8 mouse cellular contexts compared by ENCODE assay signal in genomic region chr17:33523918-33524755, GRCm38 (mm10). TPM values are rescaled to one million over a fixed set of nuclear protein-coding genes. Genes with fewer than 3 reads are reported as not detected.
A peak's percentile ranks its signal among the peaks of the same experiment; 100 is the strongest.
DNase-seq lines count a peak whose midpoint lies in the region; ATAC-seq and TF ChIP-seq lines count a peak whose summit lies in the region.

TSS of gene Adamts10 (plus strand) at chr17:33524204.

- H3K4me1 ChIP-seq in hindbrain, embryonic 15.5 days (replicated peaks), result peaks cover 32% of the 10 kb centered on the region

- H3K27me3 ChIP-seq in hindbrain, embryonic 15.5 days, result no peaks in the 10 kb centered on the region

- 0 out of 2 replicates have a peak, but pooled peaks cover 5% of the 10 kb centered on the region for H3K36me3 ChIP-seq in hindbrain, embryonic 15.5 days

- intact Hi-C loops in left cerebral cortex, adult 2 months (cut with DNase I), result no loop called here

- under 1% methylated on average over 42 of the region's 44 CpGs for WGBS in hindbrain, embryonic 15.5 days

- peak; percentile 79 for ATAC-seq in hindbrain, embryonic 15.5 days (ENCODE audit: low FRiP score, low read depth)
- peak; percentile 95 for ATAC-seq in megakaryocyte, adult 5-6 weeks (ENCODE audit: poor library complexity, severe bottlenecking)

- peak within 1 kb of the TSS; percentile 84 for H3K27ac ChIP-seq in hindbrain, embryonic 15.5 days (replicated peaks)
- peak within 1 kb of the TSS; percentile 53 for H3K27ac ChIP-seq in left cerebral cortex, adult 2 months

- peak; percentile 84 for DNase-seq in NIH3T3 (ENCODE audit: low read depth)
- DNase-seq in cerebellum, postnatal 14 days, result peak; percentile 82 to 83
- DNase-seq in gastrocnemius, adult 18-20 months (ENCODE audit: low spot score), result peak; percentile 60
- peak; percentile 41 to 58 for DNase-seq in left cerebral cortex, adult 2 months (ENCODE audit: extremely low spot score in 1 of 2, low spot score in 2 of 2)
- peak; percentile 66 to 74 for DNase-seq in right cerebral cortex, postnatal 10 days (ENCODE audit: low spot score in 2 of 2)
- peak; percentile 77 for DNase-seq in urinary bladder, postnatal 14 days (ENCODE audit: low spot score)

- peak within 1 kb of the TSS; percentile 79 for H3K9ac ChIP-seq in hindbrain, embryonic 15.5 days

- no peaks in the 10 kb centered on the region for H3K9me3 ChIP-seq in hindbrain, embryonic 15.5 days

- TF ChIP-seq CTCF in left cerebral cortex, adult 2 months (IDR thresholded peaks at IDR 0.05), result no peak; the same call in 1 of the 2 replicates

- H3K4me2 ChIP-seq in hindbrain, embryonic 15.5 days, result peak within 1 kb of the TSS; percentile 71

- peak within 1 kb of the TSS; percentile 82 for H3K4me3 ChIP-seq in hindbrain, embryonic 15.5 days
- peak within 1 kb of the TSS; percentile 78 for H3K4me3 ChIP-seq in left cerebral cortex, adult 2 months

RNA-seq across cellular contexts. Expression of gene Adamts10, which starts in this region (rescaled TPM):
- total RNA-seq in gastrocnemius, adult 18-20 months (2021), result 1 to 10 TPM; 4.7 TPM
- polyA plus RNA-seq in hindbrain, embryonic 15.5 days (2015; fragmentation: Nextera tagmentation; extraction: Ambion mirVana), result 60.6 and 60.7 TPM in 2 replicates
- total RNA-seq in left cerebral cortex, adult 2 months (2021), result 10 to 100 TPM; 27.3 to 32.9 TPM
- 27.5 and 28.6 TPM in 2 replicates for total RNA-seq in megakaryocyte, adult 5-6 weeks (2015)
- 39.7 and 41.6 TPM in 2 replicates for total RNA-seq in megakaryocyte, adult 5-6 weeks (2017)

Comparison
In these comparisons a context has a peak if more than half of its experiments do, and no peak if none do; other contexts are left out.
1. Peak in every context shown above with its lines: DNase-seq, ATAC-seq, H3K4me3 ChIP-seq and H3K27ac ChIP-seq.
2. RNA of gene Adamts10 (total RNA-seq): 27.5 to 41.6 TPM in megakaryocyte, adult 5-6 weeks and 27.3 to 32.9 TPM in left cerebral cortex, adult 2 months; 4.7 TPM in gastrocnemius, adult 18-20 months; every median in the first group is over 4 times any median in the second.